Mouse (Mus musculus) heart, embryonic 15.5 days (tissue): ENCODE results near the gene Prdm10. TPM values are rescaled to one million over a fixed set of nuclear protein-coding genes. Genes with fewer than 3 reads are reported as not detected.

Experiments used
- ATAC-seq: fragments of 200-750 bp; cut with Nextera tagmentation; replicated peaks from 2 replicates; pipeline ENCODE4 v1.8.0; 2017; ENCODE audit warnings: low read depth, moderate TSS enrichment; ENCODE audit not compliant: insufficient number of reproducible peaks, insufficient read depth, low FRiP score
- H3K27ac ChIP-seq: fragments of 300-500 bp; sonication (generic); 2 replicates; pipeline ENCODE4 v1.5.1; 2015; ENCODE audit warnings: mild to moderate bottlenecking, inconsistent platforms
- H3K27me3 ChIP-seq: fragments of 300-500 bp; sonication (generic); 2 replicates; pipeline ENCODE4 v1.6.1; 2015; ENCODE audit warnings: inconsistent platforms
- H3K36me3 ChIP-seq: fragments of 300-500 bp; sonication (generic); 2 replicates; pipeline ENCODE4 v1.6.1; 2015; ENCODE audit warnings: mild to moderate bottlenecking, inconsistent platforms
- H3K4me1 ChIP-seq: fragments of 300-500 bp; sonication (generic); replicated peaks from 2 replicates; pipeline ENCODE4 v1.6.1; 2015; ENCODE audit warnings: inconsistent platforms
- H3K4me2 ChIP-seq: fragments of 300-500 bp; sonication (generic); 2 replicates; pipeline ENCODE4 v1.6.1; 2015; ENCODE audit warnings: inconsistent platforms, mild to moderate bottlenecking, moderate library complexity
- H3K4me3 ChIP-seq: fragments of 300-500 bp; sonication (generic); 2 replicates; pipeline ENCODE4 v1.5.1; 2015; ENCODE audit warnings: mild to moderate bottlenecking, inconsistent platforms
- H3K9ac ChIP-seq: fragments of 300-500 bp; sonication (generic); 2 replicates; pipeline ENCODE4 v1.6.1; 2015; ENCODE audit warnings: mild to moderate bottlenecking, inconsistent platforms
- H3K9me3 ChIP-seq: fragments of 300-500 bp; sonication (generic); replicated peaks from 2 replicates; pipeline ENCODE4 v1.6.1; 2016; ENCODE audit warnings: inconsistent platforms
- WGBS: fragments of 180-500 bp; shearing (Covaris S2); methylation state at CpG from one replicate; pipeline ENCODE4 v1.1.7; 2015; ENCODE audit warnings: mixed read lengths; 5-methylcytosine and 5-hydroxymethylcytosine counted together
- polyA plus RNA-seq: library from polyadenylated mRNA; unstranded; fragments of >200 nt; fragmentation: Nextera tagmentation; extraction: Ambion mirVana; gene quantifications from 2 replicates; pipeline ENCODE4 v1.2.1, GENCODE M21; 2015

Prdm10 gene
- polyA plus RNA-seq, 1 experiment from 2014 or later, result 3.2 TPM

GRCm38 (mm10) chr9:31290201-31290862 is 10.0 kb downstream of the Prdm10 start:
- H3K4me1 ChIP-seq, result no peaks in the 10 kb centered on the region
- no peaks in the 10 kb centered on the region for H3K9me3 ChIP-seq
- no peaks in the 10 kb centered on the region for H3K27me3 ChIP-seq
- no peak overlapping the region for H3K9ac ChIP-seq
- H3K36me3 ChIP-seq, result no peaks in the 10 kb centered on the region
- H3K4me2 ChIP-seq, result no peak overlapping the region
- no peak overlapping the region for H3K4me3 ChIP-seq
- no peak overlapping the region for H3K27ac ChIP-seq
- no peak for ATAC-seq
- WGBS, result 82% methylated on average over 14 of the region's 14 CpGs

- WGBS, result 64% methylated on average over 4 of the region's 4 CpGs
- Histone ChIP-seq H3K27ac (no peak overlapping the region), H3K4me1 (no peaks in the 10 kb centered on the region), H3K4me3 (no peak overlapping the region), H3K36me3 (no peaks in the 10 kb centered on the region), H3K9me3 (no peaks in the 10 kb centered on the region), H3K27me3 (no peaks in the 10 kb centered on the region), H3K9ac (no peak overlapping the region), H3K4me2 (no peak overlapping the region)
- ATAC-seq, result no peak
Measured at GRCm38 (mm10) chr9:31291978-31292377, 11.6 kb downstream of the Prdm10 start.

GRCm38 (mm10) chr9:31293208-31293607 is 12.9 kb downstream of the Prdm10 start:
- Histone ChIP-seq H3K27me3 (no peaks in the 10 kb centered on the region), H3K9me3 (no peaks in the 10 kb centered on the region), H3K4me1 (no peaks in the 10 kb centered on the region), H3K4me2 (no peak overlapping the region), H3K9ac (no peak overlapping the region), H3K27ac (no peak overlapping the region), H3K36me3 (no peaks in the 10 kb centered on the region), H3K4me3 (no peak overlapping the region)
- no peak for ATAC-seq
- 81% methylated on average over 2 of the region's 2 CpGs for WGBS

GRCm38 (mm10) chr9:31295311-31295710 is 15.0 kb downstream of the Prdm10 start:
- Histone ChIP-seq H3K36me3 (no peaks in the 10 kb centered on the region), H3K4me3 (no peak overlapping the region), H3K27ac (no peak overlapping the region), H3K4me1 (no peaks in the 10 kb centered on the region; the same call in 1 of the 2 replicates), H3K9me3 (no peaks in the 10 kb centered on the region), H3K27me3 (no peaks in the 10 kb centered on the region), H3K9ac (no peak overlapping the region), H3K4me2 (no peak overlapping the region)
- ATAC-seq, result no peak
- 63% methylated on average over 2 of the region's 2 CpGs for WGBS

- WGBS, result 84% methylated on average over 3 of the region's 3 CpGs
Measured at GRCm38 (mm10) chr9:31296293-31296692, 16.0 kb downstream of the Prdm10 start.

GRCm38 (mm10) chr9:31298751-31299150 is 18.4 kb downstream of the Prdm10 start:
- no peak overlapping the region for H3K4me3 ChIP-seq
- no peaks in the 10 kb centered on the region for H3K9me3 ChIP-seq
- WGBS, result 51% methylated on average over 6 of the region's 6 CpGs
- no peak for ATAC-seq
- no peak overlapping the region for H3K27ac ChIP-seq
- no peaks in the 10 kb centered on the region for H3K36me3 ChIP-seq
- H3K4me2 ChIP-seq, result no peak overlapping the region
- H3K9ac ChIP-seq, result no peak overlapping the region
- peaks cover 10% of the 10 kb centered on the region for H3K4me1 ChIP-seq
- no peaks in the 10 kb centered on the region for H3K27me3 ChIP-seq

More at GRCm38 (mm10) chr9:31296293-31296692, 16.0 kb downstream of the Prdm10 start:
- ATAC-seq, result no peak
- H3K4me1 ChIP-seq, result peaks cover 6% of the 10 kb centered on the region
- no peak overlapping the region for H3K9ac ChIP-seq
- H3K27me3 ChIP-seq, result no peaks in the 10 kb centered on the region
- no peak overlapping the region for H3K4me2 ChIP-seq
- H3K9me3 ChIP-seq, result no peaks in the 10 kb centered on the region
- H3K4me3 ChIP-seq, result no peak overlapping the region
- no peak overlapping the region for H3K27ac ChIP-seq
- no peaks in the 10 kb centered on the region for H3K36me3 ChIP-seq

- H3K27me3 ChIP-seq, result no peaks in the 10 kb centered on the region
- H3K4me2 ChIP-seq, result no peak overlapping the region
- no peaks in the 10 kb centered on the region for H3K36me3 ChIP-seq
- H3K9ac ChIP-seq, result no peak overlapping the region
- peaks cover 10% of the 10 kb centered on the region for H3K4me1 ChIP-seq
- no peak overlapping the region for H3K4me3 ChIP-seq
- no peak overlapping the region for H3K27ac ChIP-seq
- 72% methylated on average over 5 of the region's 5 CpGs for WGBS
- ATAC-seq, result no peak
- H3K9me3 ChIP-seq, result no peaks in the 10 kb centered on the region
Measured at GRCm38 (mm10) chr9:31300525-31300924, 20.2 kb downstream of the Prdm10 start.

GRCm38 (mm10) chr9:31301107-31301506 is 20.8 kb downstream of the Prdm10 start:
- WGBS, result 37% methylated on average over 5 of the region's 5 CpGs
- Histone ChIP-seq H3K27ac (no peak overlapping the region), H3K27me3 (no peaks in the 10 kb centered on the region), H3K4me2 (no peak overlapping the region), H3K9me3 (no peaks in the 10 kb centered on the region), H3K36me3 (no peaks in the 10 kb centered on the region), H3K4me1 (peaks cover 13% of the 10 kb centered on the region), H3K9ac (no peak overlapping the region), H3K4me3 (no peak overlapping the region)
- peak; percentile 15; the same call in 1 of the 2 replicates for ATAC-seq

GRCm38 (mm10) chr9:31301526-31302311 is 21.4 kb downstream of the Prdm10 start:
- Histone ChIP-seq H3K27me3 (no peaks in the 10 kb centered on the region), H3K4me1 (peaks cover 13% of the 10 kb centered on the region), H3K27ac (no peak overlapping the region), H3K9ac (0 out of 2 replicates have a peak overlapping the region, but pooled peaks have one; percentile 3), H3K4me3 (no peak overlapping the region), H3K9me3 (no peaks in the 10 kb centered on the region), H3K4me2 (no peak overlapping the region), H3K36me3 (no peaks in the 10 kb centered on the region)
- WGBS, result 71% methylated on average over 5 of the region's 5 CpGs
- ATAC-seq, result no peak

- WGBS, result 82% methylated on average over 3 of the region's 3 CpGs
- ATAC-seq, result no peak
- Histone ChIP-seq H3K9me3 (no peaks in the 10 kb centered on the region), H3K27me3 (no peaks in the 10 kb centered on the region), H3K27ac (no peak overlapping the region), H3K4me1 (peaks cover 15% of the 10 kb centered on the region), H3K9ac (no peak overlapping the region), H3K4me3 (no peak overlapping the region), H3K4me2 (no peak overlapping the region), H3K36me3 (no peaks in the 10 kb centered on the region)
Measured at GRCm38 (mm10) chr9:31304358-31304757, 24.0 kb downstream of the Prdm10 start.

GRCm38 (mm10) chr9:31305117-31305516 is 24.8 kb downstream of the Prdm10 start:
- Histone ChIP-seq H3K27me3 (no peaks in the 10 kb centered on the region), H3K4me3 (no peak overlapping the region), H3K4me2 (no peak overlapping the region), H3K9me3 (no peaks in the 10 kb centered on the region), H3K9ac (no peak overlapping the region), H3K36me3 (no peaks in the 10 kb centered on the region), H3K4me1 (peaks cover 15% of the 10 kb centered on the region), H3K27ac (no peak overlapping the region)
- 68% methylated on average over 5 of the region's 5 CpGs for WGBS
- ATAC-seq, result no peak
